11 mouse cellular contexts compared by ENCODE assay signal in the genomic region with DNA sequence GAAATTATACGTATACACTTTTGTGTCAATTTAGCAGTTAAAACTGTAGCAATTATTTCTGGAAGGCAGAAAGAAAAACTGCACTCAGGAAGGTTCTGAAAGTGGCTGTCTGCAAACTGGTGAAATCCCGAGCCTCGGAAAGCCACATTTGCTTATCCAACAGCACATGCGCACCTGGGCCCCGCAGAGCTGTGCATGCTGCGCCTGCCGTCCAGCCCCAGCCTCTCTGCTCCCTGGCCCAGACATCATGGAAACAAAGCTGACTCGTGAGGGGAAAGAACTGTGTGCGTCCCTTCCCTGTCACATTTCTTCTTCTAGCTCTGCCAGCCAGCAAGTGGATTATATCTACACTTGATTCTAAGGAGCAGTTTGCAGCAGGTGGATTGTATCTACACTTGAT.
DNase-seq lines count a peak whose midpoint lies in the region; ATAC-seq and TF ChIP-seq lines count a peak whose summit lies in the region.
"Had no signal": no experiment of that assay in that cellular context is flagged by ENCODE, and none has a peak within 500 bp of the region (broad histone marks: within the 10 kb centered on the region; RNA-seq: fewer than 3 reads in every experiment).

No protein-coding gene starts in this region.

- 55% methylated on average over 9 of the region's 9 CpGs for WGBS in forebrain, embryonic 12.5 days
- 54% methylated on average over 9 of the region's 9 CpGs for WGBS in forebrain, embryonic 11.5 days
- 48% methylated on average over 9 of the region's 9 CpGs for WGBS in midbrain, postnatal 0 days

- DNase-seq in forebrain, embryonic 11.5 days (ENCODE audit: low spot score) = no peak
- peak; percentile 7 for DNase-seq in lung, postnatal 10 days
- no peak for DNase-seq in lung, adult 18-20 months
- DNase-seq in cerebellum, postnatal 10 days = peak; percentile 67 to 73
- peak; percentile 46 for DNase-seq in midbrain, postnatal 0 days (ENCODE audit: low spot score)
- DNase-seq in adrenal gland, postnatal 36 days = no peak
- DNase-seq: heart, adult 18-20 months; lung, adult 2 months had no signal

- no peak for TF ChIP-seq CTCF in midbrain, postnatal 0 days (IDR thresholded peaks at IDR 0.05)

- no peak overlapping the region for H3K4me3 ChIP-seq in forebrain, embryonic 12.5 days (replicated peaks)
- no peak overlapping the region for H3K4me3 ChIP-seq in forebrain, embryonic 11.5 days (ENCODE audit: low read depth, low read length)
- peak overlapping the region; percentile 19 for H3K4me3 ChIP-seq in midbrain, postnatal 0 days (ENCODE audit: low read depth, low read length)
- H3K4me3 ChIP-seq: embryonic facial prominence, embryonic 10.5 days had no signal

- H3K4me2 ChIP-seq in forebrain, embryonic 12.5 days = no peak overlapping the region
- no peak overlapping the region for H3K4me2 ChIP-seq in forebrain, embryonic 11.5 days (ENCODE audit: low read depth, low read length, severe bottlenecking)
- peak overlapping the region; percentile 23 for H3K4me2 ChIP-seq in midbrain, postnatal 0 days (ENCODE audit: low read depth, low read length, poor library complexity, severe bottlenecking)

- H3K27ac ChIP-seq in forebrain, embryonic 12.5 days = 0 out of 2 replicates have a peak overlapping the region, but pooled peaks have one; percentile 32
- no peak overlapping the region for H3K27ac ChIP-seq in forebrain, embryonic 11.5 days (ENCODE audit: low read depth, low read length)
- H3K27ac ChIP-seq in midbrain, postnatal 0 days (ENCODE audit: low read depth, low read length) = peak overlapping the region; percentile 4
- H3K27ac ChIP-seq: embryonic facial prominence, embryonic 10.5 days had no signal

- no peaks in the 10 kb centered on the region for H3K27me3 ChIP-seq in forebrain, embryonic 12.5 days
- H3K27me3 ChIP-seq in forebrain, embryonic 11.5 days (ENCODE audit: control insufficient read depth, insufficient read depth, low read length) = no peaks in the 10 kb centered on the region
- H3K27me3 ChIP-seq in midbrain, postnatal 0 days (ENCODE audit: insufficient read depth, low read length) = no peaks in the 10 kb centered on the region

- H3K36me3 ChIP-seq in forebrain, embryonic 12.5 days (replicated peaks) = no peaks in the 10 kb centered on the region
- no peaks in the 10 kb centered on the region for H3K36me3 ChIP-seq in forebrain, embryonic 11.5 days (ENCODE audit: control insufficient read depth, insufficient read depth, low read length)
- H3K36me3 ChIP-seq in midbrain, postnatal 0 days (ENCODE audit: insufficient read depth, low read length) = no peaks in the 10 kb centered on the region
- H3K36me3 ChIP-seq: embryonic facial prominence, embryonic 10.5 days had no signal

- H3K9me3 ChIP-seq in forebrain, embryonic 12.5 days = no peaks in the 10 kb centered on the region
- H3K9me3 ChIP-seq in forebrain, embryonic 11.5 days (ENCODE audit: control insufficient read depth, low read length) = no peaks in the 10 kb centered on the region
- no peaks in the 10 kb centered on the region for H3K9me3 ChIP-seq in midbrain, postnatal 0 days (ENCODE audit: low read length)
- H3K9me3 ChIP-seq: embryonic facial prominence, embryonic 10.5 days had no signal

- peaks cover 8% of the 10 kb centered on the region; the same call in 1 of the 2 replicates for H3K4me1 ChIP-seq in forebrain, embryonic 12.5 days
- no peaks in the 10 kb centered on the region for H3K4me1 ChIP-seq in forebrain, embryonic 11.5 days (replicated peaks; ENCODE audit: control insufficient read depth, insufficient read depth, low read length)
- H3K4me1 ChIP-seq in midbrain, postnatal 0 days (ENCODE audit: insufficient read depth, low read length) = no peaks in the 10 kb centered on the region

- H3K9ac ChIP-seq in forebrain, embryonic 12.5 days = no peak overlapping the region
- H3K9ac ChIP-seq in forebrain, embryonic 11.5 days (ENCODE audit: low read length) = no peak overlapping the region
- H3K9ac ChIP-seq in midbrain, postnatal 0 days (replicated peaks; ENCODE audit: low read length, poor library complexity, severe bottlenecking) = no peak overlapping the region

- ATAC-seq in forebrain, embryonic 12.5 days (ENCODE audit: low FRiP score) = no peak; the same call in 1 of the 2 replicates
- no peak for ATAC-seq in forebrain, embryonic 11.5 days (replicated peaks; ENCODE audit: low FRiP score)
- ATAC-seq in midbrain, postnatal 0 days (ENCODE audit: low FRiP score) = peak; percentile 68; the same call in 1 of the 2 replicates
- no peak for ATAC-seq in CD4-positive, CD25-positive, alpha-beta regulatory T cell, adult 4 months

Comparison
In these comparisons a context has a peak if more than half of its experiments do, and no peak if none do; other contexts are left out.
1. DNase-seq: peak in lung, postnatal 10 days (single experiment), cerebellum, postnatal 10 days (2 of 2) and midbrain, postnatal 0 days (single experiment); none in forebrain, embryonic 11.5 days (single experiment), lung, adult 18-20 months (0 of 2) and adrenal gland, postnatal 36 days (0 of 2).